Mouse (Mus musculus) neutrophil, adult 59 days (primary cell): ENCODE measurements around the gene Shld2. TPM values are rescaled to one million over a fixed set of nuclear protein-coding genes. Genes with fewer than 3 reads are reported as not detected.

Experiments
- total RNA-seq, 2 experiments: library from RNA; stranded (reverse); gene quantifications; 1 replicate in 1 of 2; 2 replicates in 1 of 2; pipeline ENCODE4 v1.2.4; 2023

Shld2 gene
- total RNA-seq, result 10 to 100 TPM in 1 of 2 experiments, 1 to 10 TPM in 1; 8.3 to 10.7 TPM

DNA sequence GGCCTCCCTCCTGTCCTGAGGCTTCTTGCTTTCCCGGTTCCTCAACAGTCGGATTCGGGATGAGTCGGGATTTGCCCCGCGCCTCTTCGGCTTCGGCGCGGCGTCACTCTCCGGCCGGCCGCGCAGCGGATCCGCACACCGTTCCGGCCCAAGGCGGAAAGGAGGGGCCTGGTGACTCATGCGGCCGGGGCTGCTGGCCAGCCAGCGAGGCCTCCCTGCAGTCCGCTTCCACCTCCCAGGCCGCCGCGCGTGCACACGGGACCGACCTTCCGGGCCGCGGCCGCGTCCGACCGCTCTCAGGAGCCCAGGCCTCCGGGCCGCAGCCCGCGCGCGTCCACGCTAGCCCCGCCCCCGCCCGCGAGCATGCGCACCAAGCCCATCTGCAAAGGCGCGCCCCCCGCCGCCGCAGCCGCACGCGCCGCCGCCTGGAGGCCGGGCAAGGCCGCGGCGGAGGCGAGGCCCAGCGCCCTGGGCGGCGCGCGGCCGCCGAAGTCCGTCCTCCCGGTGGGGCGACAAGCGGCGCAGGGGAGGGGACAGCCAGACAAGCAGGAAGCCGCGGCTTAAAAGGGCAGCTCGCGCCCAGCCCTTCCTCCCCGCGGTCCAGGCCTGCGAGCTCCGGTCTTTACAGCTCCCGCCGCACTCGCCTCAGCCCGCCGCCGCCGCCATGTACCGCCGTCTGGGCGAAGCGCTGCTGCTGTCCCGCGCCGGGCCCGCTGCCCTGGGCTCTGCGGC is at the start of gene Shld2, which contains the start of gene Glud1:
Gene Shld2 (minus strand): TSS at position 260 of the 732 bp plus-strand sequence.
Gene Glud1 (plus strand): TSS at position 494 of the 732 bp plus-strand sequence.

DNA sequence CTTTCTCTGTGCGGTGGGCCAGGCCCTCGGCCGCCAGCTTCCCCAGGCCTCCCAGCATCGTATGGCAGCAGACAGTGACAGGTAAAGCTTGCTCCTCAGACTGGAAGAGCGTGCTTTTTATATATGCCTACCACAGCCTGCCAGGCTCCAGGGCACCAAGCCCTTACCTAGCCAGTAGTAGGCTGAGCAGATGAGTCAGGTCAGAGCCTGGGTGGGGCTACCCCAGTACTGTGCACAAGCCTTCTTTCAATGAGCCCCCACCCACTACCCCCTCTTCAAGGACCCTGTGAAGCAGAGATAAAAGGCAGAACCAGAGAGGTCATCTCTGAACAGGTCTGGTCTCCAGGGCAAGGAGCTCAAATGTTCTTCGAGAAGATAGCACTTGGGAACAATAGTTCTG is 45.0 kb upstream of the Shld2 start, which contains the start of gene Fam25c:
Gene Fam25c (minus strand): TSS at position 133 of the 400 bp plus-strand sequence.

GRCm38 (mm10) chr14:34219295-34219694 is 91.0 kb downstream of the Shld2 start, which contains the start of gene Syt15:
TSS of gene Syt15 (plus strand) at chr14:34219595.

GRCm38 (mm10) chr14:34201231-34202035 is 108.9 kb downstream of the Shld2 start, which contains the start of gene Gprin2:
TSS of gene Gprin2 (minus strand) at chr14:34201653.

Other genes starting within 250 kb of the Shld2 start
- gene Anxa8, start 224.5 kb downstream of the Shld2 start, total RNA-seq, result not detected
- not detected for gene A630023A22Rik, start 207.7 kb downstream of the Shld2 start, total RNA-seq
- not detected for gene Npy4r, start 158.0 kb downstream of the Shld2 start, total RNA-seq
- gene Gprin2, start 108.8 kb downstream of the Shld2 start, total RNA-seq, result not detected
- gene Syt15, start 90.9 kb downstream of the Shld2 start, total RNA-seq, result not detected
- 100 to 1,000 TPM; 205 to 247 TPM for gene Glud1, start 234 bp upstream of the Shld2 start, total RNA-seq
- gene Fam25c, start 44.9 kb upstream of the Shld2 start, total RNA-seq, result not detected
- not detected for gene Sncg, start 64.3 kb upstream of the Shld2 start, total RNA-seq
- under 1 TPM; 0.15 to 0.24 TPM for gene Mmrn2, start 65.0 kb upstream of the Shld2 start, total RNA-seq
- 10 to 100 TPM in 1 of 2 experiments, 1 to 10 TPM in 1; 9.8 to 17.8 TPM for gene Bmpr1a, start 192.8 kb upstream of the Shld2 start, total RNA-seq
- gene 9230112D13Rik, start 212.3 kb upstream of the Shld2 start, total RNA-seq, result not detected